In the genomic region with DNA sequence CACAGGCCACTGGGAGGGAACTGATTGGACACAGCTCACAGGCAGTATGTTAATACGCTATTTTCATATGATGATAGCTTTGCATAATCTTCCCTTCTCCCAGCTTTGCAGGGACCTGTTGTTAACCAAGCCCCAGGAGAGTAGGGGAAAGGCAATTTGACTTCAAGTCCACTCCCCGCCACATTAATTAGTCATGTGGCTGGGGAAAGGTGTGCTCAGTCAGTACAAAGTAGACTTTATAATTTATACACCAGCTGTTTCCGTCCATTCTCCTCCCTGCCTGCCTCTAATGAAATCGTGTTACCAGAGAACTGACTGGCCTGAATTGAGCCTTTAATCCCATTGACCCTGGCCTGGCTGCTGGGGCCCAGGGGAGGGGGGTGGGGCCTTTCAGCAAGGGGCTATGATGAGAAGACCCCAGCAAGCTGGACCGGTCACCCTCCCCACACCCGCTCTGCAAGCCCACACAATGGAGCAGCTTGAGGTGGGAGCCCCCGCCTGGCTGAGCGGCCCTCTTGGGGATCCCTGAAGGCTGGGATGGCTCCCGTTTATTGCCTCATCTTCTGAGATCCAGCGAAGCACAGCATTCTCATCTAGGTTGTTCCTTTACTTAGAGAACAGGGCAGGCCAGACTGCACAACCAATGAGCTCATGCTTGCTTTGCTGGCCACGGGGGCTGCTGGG, we compare ENCODE assay signal across 12 mouse cellular contexts. TPM values are rescaled to one million over a fixed set of nuclear protein-coding genes. Genes with fewer than 3 reads are reported as not detected.
DNase-seq lines count a peak whose midpoint lies in the region; ATAC-seq lines count a peak whose summit lies in the region.
"Had no signal": no experiment of that assay in that cellular context is flagged by ENCODE, and none has a peak within 500 bp of the region (broad histone marks: within the 10 kb centered on the region; RNA-seq: fewer than 3 reads in every experiment).

No protein-coding gene starts in this region.

- WGBS in heart, embryonic 12.5 days = 62% methylated on average over 11 of the region's 11 CpGs
- 21% methylated on average over 11 of the region's 11 CpGs for WGBS in embryonic facial prominence, embryonic 10.5 days
- WGBS in intestine, embryonic 16.5 days = 37% methylated on average over 11 of the region's 11 CpGs
- WGBS in neural tube, embryonic 11.5 days = 24% methylated on average over 11 of the region's 11 CpGs

- H3K9me3 ChIP-seq in heart, embryonic 12.5 days (replicated peaks) = no peaks in the 10 kb centered on the region
- H3K9me3 ChIP-seq in embryonic facial prominence, embryonic 10.5 days = no peaks in the 10 kb centered on the region
- H3K9me3 ChIP-seq in intestine, embryonic 16.5 days (ENCODE audit: control insufficient read depth, low read length) = no peaks in the 10 kb centered on the region
- H3K9me3 ChIP-seq in neural tube, embryonic 11.5 days (ENCODE audit: control insufficient read depth, low read length) = no peaks in the 10 kb centered on the region

- ATAC-seq in heart, embryonic 12.5 days (ENCODE audit: insufficient number of reproducible peaks, low FRiP score) = no peak
- peak; percentile 32; the same call in 1 of the 2 replicates for ATAC-seq in intestine, embryonic 16.5 days
- peak; percentile 46; the same call in 1 of the 2 replicates for ATAC-seq in neural tube, embryonic 11.5 days (ENCODE audit: insufficient read depth, low FRiP score, low TSS enrichment)
- ATAC-seq in megakaryocyte-erythroid progenitor cell, adult 5-6 weeks (replicated peaks; ENCODE audit: low FRiP score, low TSS enrichment, poor library complexity, severe bottlenecking) = no peak

- H3K4me1 ChIP-seq in heart, embryonic 12.5 days (replicated peaks) = peaks cover 21% of the 10 kb centered on the region
- H3K4me1 ChIP-seq in embryonic facial prominence, embryonic 10.5 days = peaks cover 37% of the 10 kb centered on the region
- H3K4me1 ChIP-seq in intestine, embryonic 16.5 days (ENCODE audit: control insufficient read depth, insufficient read depth, low read length) = peaks cover 10% of the 10 kb centered on the region; the same call in 1 of the 2 replicates
- peaks cover 23% of the 10 kb centered on the region for H3K4me1 ChIP-seq in neural tube, embryonic 11.5 days (ENCODE audit: control insufficient read depth, insufficient read depth, low read length)

- H3K27ac ChIP-seq in heart, embryonic 12.5 days (ENCODE audit: poor library complexity, severe bottlenecking) = no peak overlapping the region
- H3K27ac ChIP-seq in embryonic facial prominence, embryonic 10.5 days (replicated peaks) = peak overlapping the region; percentile 83
- no peak overlapping the region for H3K27ac ChIP-seq in intestine, embryonic 16.5 days (ENCODE audit: low read length)
- peak overlapping the region; percentile 78 for H3K27ac ChIP-seq in neural tube, embryonic 11.5 days (ENCODE audit: low read depth, low read length)

- peak; percentile 96 for DNase-seq in heart, adult 11 months
- DNase-seq in embryonic facial prominence, embryonic 10.5 days (ENCODE audit: low spot score) = peak; percentile 68
- peak; percentile 46 for DNase-seq in neural tube, embryonic 11.5 days (ENCODE audit: low spot score)
- DNase-seq in spleen, postnatal 14 days (ENCODE audit: low spot score in 2 of 2) = no peak
- no peak for DNase-seq in cerebellum, adult 8-10 months
- DNase-seq: B cell, adult 2 months; lung, adult 2 months had no signal

- no peak overlapping the region for H3K9ac ChIP-seq in heart, embryonic 12.5 days
- H3K9ac ChIP-seq in intestine, embryonic 16.5 days (ENCODE audit: low read depth, low read length) = no peak overlapping the region
- H3K9ac ChIP-seq in neural tube, embryonic 11.5 days (ENCODE audit: low read length) = no peak overlapping the region

- H3K4me2 ChIP-seq in heart, embryonic 12.5 days = no peak overlapping the region
- H3K4me2 ChIP-seq in intestine, embryonic 16.5 days (ENCODE audit: low read depth, low read length) = no peak overlapping the region
- H3K4me2 ChIP-seq in neural tube, embryonic 11.5 days (ENCODE audit: low read depth) = no peak overlapping the region

- H3K4me3 ChIP-seq in heart, embryonic 12.5 days = no peak overlapping the region
- H3K4me3 ChIP-seq in embryonic facial prominence, embryonic 10.5 days = peak overlapping the region; percentile 29; the same call in 1 of the 2 replicates
- no peak overlapping the region for H3K4me3 ChIP-seq in intestine, embryonic 16.5 days (ENCODE audit: low read length)
- no peak overlapping the region for H3K4me3 ChIP-seq in neural tube, embryonic 11.5 days (ENCODE audit: low read depth, low read length)
- H3K4me3 ChIP-seq: erythroblast, embryonic 14.5 days had no signal

- H3K27me3 ChIP-seq in heart, embryonic 12.5 days (replicated peaks) = no peaks in the 10 kb centered on the region
- H3K27me3 ChIP-seq in embryonic facial prominence, embryonic 10.5 days (replicated peaks; ENCODE audit: low read depth, poor library complexity, severe bottlenecking) = peaks cover 59% of the 10 kb centered on the region
- H3K27me3 ChIP-seq in intestine, embryonic 16.5 days (replicated peaks; ENCODE audit: control insufficient read depth, insufficient read depth, low read length) = no peaks in the 10 kb centered on the region
- no peaks in the 10 kb centered on the region for H3K27me3 ChIP-seq in neural tube, embryonic 11.5 days (ENCODE audit: control insufficient read depth, insufficient read depth, low read length)

- no peaks in the 10 kb centered on the region for H3K36me3 ChIP-seq in heart, embryonic 12.5 days
- no peaks in the 10 kb centered on the region for H3K36me3 ChIP-seq in embryonic facial prominence, embryonic 10.5 days (replicated peaks)
- H3K36me3 ChIP-seq in intestine, embryonic 16.5 days (ENCODE audit: control insufficient read depth, insufficient read depth, low read length) = no peaks in the 10 kb centered on the region
- no peaks in the 10 kb centered on the region for H3K36me3 ChIP-seq in neural tube, embryonic 11.5 days (ENCODE audit: control insufficient read depth, insufficient read depth, low read length)

RNA-seq across cellular contexts. Expression of a gene that starts 21.5 kb away (rescaled TPM):
- polyA plus RNA-seq in heart, embryonic 12.5 days (2016; fragmentation: Nextera tagmentation; extraction: Ambion mirVana) = 1.6 and 2.0 TPM in 2 replicates
- polyA plus RNA-seq in embryonic facial prominence, embryonic 10.5 days (2016; fragmentation: Nextera tagmentation; extraction: Ambion mirVana) = 23.6 and 30.3 TPM in 2 replicates
- polyA plus RNA-seq in intestine, embryonic 16.5 days (2015; fragmentation: Nextera tagmentation; extraction: Ambion mirVana) = 1.7 and 2.6 TPM in 2 replicates
- polyA plus RNA-seq in neural tube, embryonic 11.5 days (2014; fragmentation: Nextera tagmentation; extraction: Ambion mirVana) = 23.4 and 25.0 TPM in 2 replicates
- total RNA-seq in megakaryocyte-erythroid progenitor cell, adult 5-6 weeks (2014; fragmentation: Nextera tagmentation) = not detected in 2 replicates
- not detected in 2 replicates for total RNA-seq in megakaryocyte-erythroid progenitor cell, adult 5-6 weeks (2017)
- total RNA-seq: neutrophil, adult 5-6 weeks had no signal
- polyA plus RNA-seq: erythroblast, embryonic 14.5 days had no signal

Comparison
In these comparisons a context has a peak if more than half of its experiments do, and no peak if none do; other contexts are left out.
1. DNase-seq: peak in heart, adult 11 months (single experiment), embryonic facial prominence, embryonic 10.5 days (single experiment) and neural tube, embryonic 11.5 days (single experiment); none in spleen, postnatal 14 days (0 of 2) and cerebellum, adult 8-10 months (single experiment).
2. ATAC-seq: peak in intestine, embryonic 16.5 days (single experiment) and neural tube, embryonic 11.5 days (single experiment); none in heart, embryonic 12.5 days (single experiment) and megakaryocyte-erythroid progenitor cell, adult 5-6 weeks (single experiment).
3. H3K27ac ChIP-seq: peak in embryonic facial prominence, embryonic 10.5 days (single experiment) and neural tube, embryonic 11.5 days (single experiment); none in heart, embryonic 12.5 days (single experiment) and intestine, embryonic 16.5 days (single experiment).